Mouse (Mus musculus) brain, embryonic 14.5 days (tissue): Measurements from ENCODE around the gene Gfpt1.
"Not testable (repeated sequence)": the region's sequence is repeated elsewhere in the genome, so short reads cannot be mapped to it uniquely, and the experiment has no call there.

Experiments used
- CTCF ChIP-seq: fragments of 200-500 bp; IDR thresholded peaks from 2 replicates; pipeline ENCODE4 v1.5.1; 2012; ENCODE audit warnings: inconsistent platforms, mild to moderate bottlenecking, moderate library complexity, borderline replicate concordance; ENCODE audit not compliant: insufficient read depth, insufficient read length; ENCODE audit errors: extremely low read depth
- POLR2A ChIP-seq: fragments of 200-500 bp; IDR thresholded peaks from 2 replicates; pipeline ENCODE4 v1.6.1; 2012; ENCODE audit warnings: mild to moderate bottlenecking, inconsistent platforms, borderline replicate concordance; ENCODE audit not compliant: poor library complexity, insufficient read depth, insufficient read length, severe bottlenecking; ENCODE audit errors: extremely low read depth

GRCm38 (mm10) chr6:87048712-87049111, 6.1 kb downstream of the Gfpt1 start:
- TF ChIP-seq CTCF, POLR2A: not testable (repeated sequence)
